Mouse (Mus musculus) urinary bladder, postnatal 4 days (tissue): ENCODE measurements around the gene Polg.

Source experiments
- DNase-seq, 2 experiments: peaks; one replicate each; pipeline ENCODE4 v3.0.0; 2021 to 2022; ENCODE audit warnings: low spot score in 2 of 2

Gene Polg

DNA sequence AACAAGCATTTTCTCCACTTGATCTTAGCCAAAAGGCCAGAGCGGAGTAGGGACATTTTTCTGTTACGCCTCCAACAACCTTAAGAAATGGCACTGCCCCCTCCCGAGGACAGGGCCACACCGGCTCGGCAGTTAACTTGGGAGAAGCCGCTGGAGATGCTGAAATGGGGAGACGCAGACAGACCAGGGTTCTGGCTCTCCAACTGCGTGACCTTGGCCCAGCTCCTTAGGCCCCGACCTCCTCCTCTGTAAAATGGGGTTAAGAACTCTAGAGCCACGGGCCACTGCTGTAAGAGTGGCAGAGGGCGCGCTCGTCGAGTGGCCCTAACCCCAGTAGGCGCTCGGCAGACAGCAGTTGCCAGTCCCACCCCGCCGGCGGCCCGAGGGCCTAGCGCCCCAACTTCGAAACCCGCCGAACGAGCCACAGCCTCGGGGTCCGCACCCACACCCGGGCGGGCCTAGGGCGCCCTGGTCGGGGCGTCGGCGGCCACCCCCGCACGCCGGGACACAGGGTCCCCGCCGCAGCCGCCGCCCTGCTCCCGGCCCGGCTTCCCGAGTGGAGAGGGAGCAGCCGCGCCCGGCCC is 609 bp downstream of the Polg start:
- peak in 1 of 2 experiments; percentile 64 for DNase-seq

GRCm38 (mm10) chr7:79464776-79465420 is 1.3 kb downstream of the Polg start:
- no peak for DNase-seq

DNA sequence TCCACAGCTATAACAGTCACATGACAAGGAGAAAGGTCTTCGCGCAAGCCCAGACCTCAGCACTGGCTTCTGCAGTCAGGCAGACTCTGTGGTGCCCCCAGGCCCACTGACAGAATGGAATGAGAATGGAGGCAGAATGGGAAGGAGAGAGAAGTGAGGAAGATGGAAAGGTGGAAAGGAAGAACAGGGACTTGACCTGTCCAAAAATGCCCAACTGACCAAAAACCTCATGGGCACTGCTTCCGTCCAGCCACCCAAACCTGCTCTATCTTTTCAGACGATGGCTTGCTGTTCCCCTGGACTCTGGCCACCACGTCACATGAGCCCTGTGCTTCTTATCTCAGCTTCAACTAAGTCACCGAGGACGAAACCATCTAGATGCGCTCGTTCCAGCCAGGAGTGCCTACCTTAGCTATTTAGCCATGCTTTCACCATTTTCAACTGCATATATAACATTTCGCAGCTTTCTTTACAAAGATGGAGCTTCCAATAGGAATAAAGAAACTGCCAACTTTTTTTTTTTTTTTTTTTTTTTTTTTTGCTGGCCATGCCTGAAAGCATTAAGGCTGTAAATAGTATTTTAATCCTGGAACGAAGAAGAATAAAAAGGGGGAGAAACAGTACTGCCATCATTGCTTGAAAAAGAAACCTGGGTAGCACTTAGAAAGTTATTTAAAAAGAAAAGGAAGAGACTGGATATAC is 2.6 kb downstream of the Polg start:
- DNase-seq, result no peak

DNA sequence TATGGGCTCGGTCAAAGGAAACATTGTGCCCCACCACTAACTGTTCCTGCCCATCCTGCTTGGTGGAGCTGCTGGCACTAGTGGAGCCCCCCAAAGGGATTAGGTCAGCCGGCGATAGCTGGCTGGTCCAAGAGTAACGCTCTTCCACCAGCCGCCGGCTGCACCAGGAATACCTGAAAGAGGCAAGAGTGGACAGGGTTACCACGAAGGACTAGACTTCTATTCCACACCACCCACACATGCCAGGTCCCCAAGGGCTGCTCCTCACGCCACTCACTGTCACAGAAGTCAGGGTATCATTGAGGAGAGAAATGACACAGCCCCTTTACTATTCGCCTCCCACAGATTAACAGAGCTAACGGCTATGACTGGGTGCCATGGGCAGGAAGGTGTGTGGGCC is 4.4 kb downstream of the Polg start:
- no peak for DNase-seq

DNA sequence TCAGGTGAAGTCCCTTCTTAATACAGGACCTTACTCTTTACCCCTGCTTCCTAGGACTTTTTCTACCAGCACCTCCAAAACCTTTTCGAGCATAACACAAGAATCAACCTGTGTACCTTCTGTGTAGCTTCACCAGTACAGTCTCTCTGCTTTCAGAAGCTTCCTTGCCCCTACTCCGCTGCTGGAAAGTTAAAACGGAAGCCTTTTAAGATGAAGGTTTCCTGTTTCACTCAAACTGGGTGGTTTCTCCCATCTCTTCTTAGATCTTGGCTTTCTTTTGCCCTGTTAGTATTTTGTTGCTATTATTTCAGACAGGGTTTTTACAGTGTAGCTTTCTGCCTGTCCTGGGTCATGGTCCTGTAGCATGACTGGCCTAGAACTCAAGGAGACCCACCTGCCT is 18.7 kb downstream of the Polg start:
- no peak for DNase-seq

DNA sequence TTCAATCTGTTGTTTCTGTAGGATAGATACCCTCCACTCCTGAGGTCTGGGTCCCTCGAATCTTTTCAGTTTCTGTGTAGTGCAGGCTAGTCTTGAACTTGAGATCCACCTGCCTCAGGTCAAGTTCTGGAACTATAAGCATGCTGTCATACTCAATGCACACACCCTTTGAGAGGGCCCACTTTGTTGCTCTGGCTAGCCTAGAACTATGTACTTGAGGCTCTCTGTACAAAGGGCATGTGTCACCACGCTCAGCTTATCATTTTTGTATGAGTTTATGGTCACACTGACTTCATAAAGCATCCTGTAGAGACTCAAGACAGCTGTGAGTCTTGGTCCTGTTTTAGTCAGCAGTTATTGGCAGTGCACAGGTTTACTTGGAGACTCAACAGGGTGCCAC is 19.1 kb downstream of the Polg start:
- DNase-seq, result no peak

- DNase-seq, result no peak
Observed at GRCm38 (mm10) chr7:79440035-79440434, 26.1 kb downstream of the Polg start.

GRCm38 (mm10) chr7:79428243-79428642 is 37.9 kb downstream of the Polg start:
- DNase-seq, result no peak

DNA sequence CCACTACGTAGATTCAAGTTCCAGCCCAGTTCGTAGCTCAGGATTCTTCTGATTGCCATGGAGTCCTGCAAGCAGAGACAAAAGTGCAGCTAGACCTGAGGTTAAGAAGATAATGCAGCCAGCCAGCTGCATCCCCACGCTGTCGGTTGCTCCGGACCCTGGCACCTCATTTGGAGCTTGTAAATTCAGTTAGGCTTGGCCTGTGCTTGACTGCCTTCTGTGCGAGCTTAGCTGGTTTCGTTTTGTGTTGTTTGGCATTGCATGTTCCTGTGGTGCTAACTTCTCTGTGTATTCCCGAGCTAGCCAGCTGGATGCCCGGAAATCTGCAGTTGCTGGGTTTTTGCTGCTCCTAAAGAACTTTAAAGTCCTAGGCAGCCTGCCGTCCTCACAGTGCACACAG is 40.4 kb downstream of the Polg start:
- DNase-seq, result no peak

GRCm38 (mm10) chr7:79422876-79423275 is 43.3 kb downstream of the Polg start:
- DNase-seq, result no peak

- DNase-seq, result no peak
Observed at GRCm38 (mm10) chr7:79419950-79420349, 46.2 kb downstream of the Polg start.

- no peak for DNase-seq
Observed at GRCm38 (mm10) chr7:79414449-79415375, 51.5 kb downstream of the Polg start.

- DNase-seq, result no peak
Observed at GRCm38 (mm10) chr7:79400296-79400695, 65.9 kb downstream of the Polg start.

- no peak for DNase-seq
Observed at GRCm38 (mm10) chr7:79398971-79399370, 67.2 kb downstream of the Polg start.

DNA sequence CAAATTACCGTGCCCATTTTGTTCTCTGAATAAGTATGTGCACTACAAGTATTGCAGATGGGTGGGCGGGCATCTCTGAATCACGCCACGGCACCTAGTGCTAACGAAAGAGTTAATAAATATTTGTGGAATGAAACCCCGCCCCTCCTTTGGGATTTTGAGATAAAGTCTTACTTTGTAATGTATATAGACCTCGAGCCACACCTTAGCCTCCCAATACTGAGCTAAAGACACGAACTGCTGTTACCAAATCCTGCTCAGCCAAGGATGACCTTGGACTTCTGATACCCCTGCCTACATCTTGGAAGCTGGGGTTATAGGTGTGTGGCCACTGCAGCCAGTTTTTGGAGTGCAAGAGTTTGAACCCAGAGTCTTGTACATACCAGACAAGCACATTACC is 67.7 kb downstream of the Polg start:
- DNase-seq, result no peak

DNA sequence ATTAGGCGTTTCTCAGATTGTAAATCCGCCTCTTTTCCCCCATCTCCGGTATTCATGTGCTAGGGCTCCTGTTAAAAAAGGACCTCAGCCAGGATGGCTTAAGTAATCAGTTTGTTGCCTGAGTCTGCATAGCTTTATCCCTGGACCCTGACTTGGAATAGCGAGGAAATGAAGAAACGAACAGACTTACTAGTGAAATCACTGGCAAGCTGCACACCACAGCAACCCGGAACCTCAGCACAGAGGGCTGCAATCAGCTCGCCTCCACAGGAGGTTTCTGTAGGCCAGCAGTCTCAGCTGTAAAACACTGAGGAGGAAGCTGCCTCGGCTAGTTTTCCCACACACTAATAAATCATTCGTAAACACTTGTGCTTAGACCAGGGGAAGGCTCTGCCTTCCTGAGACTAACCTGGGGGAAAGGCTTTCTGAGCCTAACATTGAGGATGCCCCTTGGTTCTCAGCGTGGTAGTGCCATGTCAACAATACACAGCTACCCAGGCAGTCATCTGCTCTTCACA is 68.7 kb downstream of the Polg start:
- DNase-seq, result no peak
